Mouse (Mus musculus): ENCODE measurements around the gene Opa1.

Gene Opa1

GRCm38 (mm10) chr16:29579167-29579786 is at the start of gene Opa1:
Gene Opa1, plus strand, starts transcription at chr16:29579334.
- peak; percentile 82 for DNase-seq (ENCODE audit: extremely low spot score, low read depth, low spot score)

DNA sequence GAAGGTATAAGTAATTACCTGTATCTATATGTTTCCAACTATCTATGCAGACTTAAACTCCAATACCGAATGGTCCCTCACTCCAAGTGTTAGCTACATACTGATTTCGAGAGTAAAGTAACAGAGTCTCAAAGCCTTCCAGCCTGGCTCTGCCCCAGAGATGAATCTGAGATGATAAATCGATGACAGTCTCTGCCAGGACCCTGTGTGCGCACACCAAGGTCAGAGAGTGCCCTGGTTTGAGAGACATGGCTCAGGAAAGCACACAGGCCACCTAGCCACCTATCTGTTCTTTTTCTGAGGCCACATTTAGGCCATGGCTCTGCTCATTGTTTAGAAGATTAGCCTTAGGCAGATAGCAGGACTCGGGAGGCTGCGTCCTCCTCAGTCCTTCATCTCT is 45.5 kb upstream of the Opa1 start:
- DNase-seq (ENCODE audit: extremely low spot score, low read depth, low spot score) = no peak

GRCm38 (mm10) chr16:29535866-29536265 is 43.3 kb upstream of the Opa1 start:
- DNase-seq (ENCODE audit: extremely low spot score, low read depth, low spot score) = no peak

DNA sequence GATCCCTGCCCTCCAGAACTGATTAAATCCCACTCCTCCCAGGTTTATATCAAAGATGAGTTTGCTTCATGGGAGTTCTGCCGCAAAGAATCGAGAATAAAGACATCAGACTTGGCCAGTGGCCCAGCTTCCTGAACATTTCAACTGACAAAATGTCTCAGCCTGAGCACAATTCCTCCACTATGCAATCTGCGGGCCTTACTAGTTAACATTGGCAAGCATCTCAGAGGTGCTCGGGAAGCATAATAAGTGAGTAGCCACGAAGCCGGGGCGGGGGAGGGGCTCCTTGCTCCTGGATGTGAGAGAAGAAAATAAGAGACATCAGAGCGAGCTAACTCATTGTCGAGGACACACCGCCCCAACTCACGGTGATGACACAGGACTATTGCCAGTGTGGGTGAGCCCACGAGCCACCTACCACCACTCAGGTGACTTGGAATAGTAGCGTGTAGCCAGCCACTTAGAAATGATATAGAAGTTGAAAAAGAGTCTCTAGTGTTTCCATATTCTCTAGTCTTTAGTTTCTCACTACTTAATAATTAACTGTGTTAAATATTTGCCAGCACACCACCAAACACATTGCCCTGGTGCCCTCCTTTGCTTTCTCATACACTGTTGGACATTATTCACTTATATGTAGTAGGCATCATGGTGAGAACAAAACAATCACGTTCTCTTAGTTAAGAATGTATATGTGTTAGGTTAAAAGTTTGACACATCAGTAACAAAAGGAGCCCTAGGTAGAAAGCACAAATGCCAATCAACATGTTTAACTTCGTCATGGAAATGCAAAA is 42.5 kb upstream of the Opa1 start:
- no peak for DNase-seq (ENCODE audit: extremely low spot score, low read depth, low spot score)

DNA sequence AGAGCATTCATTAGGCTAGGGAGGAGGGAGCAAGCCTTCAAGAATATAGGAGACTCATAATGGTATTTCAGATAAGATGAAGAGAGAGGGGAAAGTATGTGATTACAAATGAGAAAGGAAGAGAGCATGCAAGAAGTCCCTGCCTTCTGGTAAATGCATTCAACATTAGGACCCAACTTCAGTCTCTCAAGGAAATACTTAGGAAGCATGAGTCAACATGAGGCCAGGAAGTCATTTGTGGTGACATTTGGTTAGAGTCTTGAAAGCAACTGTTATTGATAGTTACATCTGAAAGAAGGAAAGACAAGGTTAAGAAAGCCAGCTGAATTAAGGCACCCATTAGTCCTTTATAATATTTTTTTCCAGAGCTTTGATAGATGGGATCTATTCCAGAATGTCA is 39.2 kb upstream of the Opa1 start:
- DNase-seq (ENCODE audit: extremely low spot score, low read depth, low spot score) = no peak

GRCm38 (mm10) chr16:29541261-29541683 is 37.9 kb upstream of the Opa1 start:
- no peak for DNase-seq (ENCODE audit: extremely low spot score, low read depth, low spot score)

GRCm38 (mm10) chr16:29544829-29545228 is 34.3 kb upstream of the Opa1 start, which contains the start of gene Atp13a4:
Gene Atp13a4, minus strand, starts transcription at chr16:29544864.
- no peak for DNase-seq (ENCODE audit: extremely low spot score, low read depth, low spot score)

DNA sequence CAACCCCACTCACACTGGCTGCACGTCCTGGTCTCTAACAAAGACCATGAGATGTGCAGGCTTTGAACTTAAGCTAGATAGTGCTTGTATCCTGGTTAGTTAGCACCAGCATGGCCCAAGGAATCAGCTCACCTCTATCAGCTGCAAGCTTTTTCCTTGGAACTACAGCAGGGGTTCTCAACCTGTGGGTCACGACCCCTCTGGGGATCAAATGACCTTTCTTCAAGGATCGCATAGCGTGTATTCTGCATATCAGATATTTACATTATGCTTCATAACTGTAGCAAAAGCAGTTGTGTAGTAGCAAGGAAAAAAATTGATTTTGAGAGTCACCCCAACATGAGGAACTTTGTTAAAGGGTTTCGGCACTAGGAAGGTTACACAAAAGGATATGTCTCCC is 19.5 kb upstream of the Opa1 start:
- no peak for DNase-seq (ENCODE audit: extremely low spot score, low read depth, low spot score)

DNA sequence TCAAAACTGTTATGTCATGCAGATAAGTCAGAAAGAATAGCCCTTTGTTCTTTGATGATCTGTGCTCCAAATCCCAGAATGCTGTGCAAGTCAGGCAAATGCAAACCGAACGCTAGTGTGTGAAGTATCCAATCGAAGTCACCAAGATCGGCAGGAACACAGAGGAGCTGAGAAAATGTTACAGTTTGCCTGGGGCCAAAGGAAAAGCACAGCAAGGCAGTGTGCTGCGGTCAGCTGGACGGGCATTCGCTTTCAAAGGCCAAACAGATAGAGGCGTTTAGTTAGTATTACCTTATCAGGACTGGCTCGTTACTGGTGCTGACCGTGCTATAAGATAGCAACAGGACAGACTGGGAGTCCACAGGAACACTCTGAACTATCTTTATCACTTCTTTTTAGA is 18.7 kb upstream of the Opa1 start:
- DNase-seq (ENCODE audit: extremely low spot score, low read depth, low spot score) = no peak

- no peak for DNase-seq (ENCODE audit: extremely low spot score, low read depth, low spot score)
Observed at GRCm38 (mm10) chr16:29560869-29561268, 18.3 kb upstream of the Opa1 start.

DNA sequence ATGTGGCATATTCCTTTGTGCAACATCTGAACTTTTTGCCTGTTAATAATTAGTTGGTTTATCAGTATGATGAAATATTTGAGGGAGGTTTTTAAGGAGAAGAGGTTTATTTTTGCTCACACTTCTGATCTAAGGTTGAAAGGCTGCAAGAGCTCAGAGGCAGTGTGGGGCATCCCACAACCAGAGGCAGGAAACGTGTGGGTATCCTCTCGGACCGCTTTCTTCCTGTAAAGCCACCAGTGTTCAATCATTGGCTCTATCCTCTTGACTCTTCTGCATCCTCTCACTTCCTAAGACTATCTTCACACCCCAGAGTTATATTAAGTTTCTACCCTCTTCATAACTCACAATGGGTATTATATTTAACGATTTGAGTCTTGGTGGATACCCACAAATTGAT is 5.1 kb upstream of the Opa1 start:
- DNase-seq (ENCODE audit: extremely low spot score, low read depth, low spot score) = no peak

- no peak for DNase-seq (ENCODE audit: extremely low spot score, low read depth, low spot score)
Observed at GRCm38 (mm10) chr16:29575620-29576019, 3.5 kb upstream of the Opa1 start.

GRCm38 (mm10) chr16:29579787-29580176 is 648 bp downstream of the Opa1 start:
- no peak for DNase-seq (ENCODE audit: extremely low spot score, low read depth, low spot score)

- no peak for DNase-seq (ENCODE audit: extremely low spot score, low read depth, low spot score)
Observed at GRCm38 (mm10) chr16:29592171-29592570, 13.0 kb downstream of the Opa1 start.

DNA sequence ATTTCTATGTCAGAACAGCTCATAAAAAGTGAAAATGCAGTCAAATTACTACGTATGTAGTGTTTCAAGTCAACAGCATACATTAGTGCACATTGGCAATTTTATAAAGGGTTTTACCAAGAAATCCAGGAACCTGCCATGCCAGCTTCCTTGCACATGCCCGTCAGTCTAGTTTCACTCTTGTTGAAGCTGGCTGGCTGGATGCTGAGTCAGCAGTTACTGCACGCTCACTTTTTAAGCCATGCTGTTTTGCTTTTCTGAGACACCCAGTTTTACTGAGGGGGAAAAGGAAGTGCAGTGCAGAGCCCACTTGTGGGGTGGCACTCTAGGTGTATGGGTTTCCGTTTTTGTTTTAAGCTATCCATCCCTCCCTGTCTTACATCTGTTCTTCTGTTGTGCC is 18.0 kb downstream of the Opa1 start:
- DNase-seq (ENCODE audit: extremely low spot score, low read depth, low spot score) = no peak

DNA sequence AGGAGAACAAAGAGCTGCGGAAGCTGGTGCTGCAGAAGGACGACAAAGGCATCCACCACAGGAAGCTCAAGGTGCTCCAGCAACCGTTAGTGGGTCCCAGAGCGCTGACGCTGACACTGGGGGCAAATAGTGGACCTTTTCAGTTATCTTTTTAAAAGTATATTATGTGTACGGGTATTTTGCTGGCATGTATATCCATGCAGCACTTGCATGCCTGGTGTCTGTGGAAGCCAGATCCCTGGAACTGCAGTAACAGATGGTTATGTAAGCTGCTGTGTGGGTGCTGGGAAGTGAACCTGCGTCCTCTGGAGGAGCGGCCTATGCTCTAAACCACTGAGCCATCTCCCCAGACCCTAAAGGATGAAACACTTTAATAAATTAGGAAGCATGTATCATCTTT is 26.4 kb downstream of the Opa1 start:
- no peak for DNase-seq (ENCODE audit: extremely low spot score, low read depth, low spot score)

GRCm38 (mm10) chr16:29607131-29607530 is 28.0 kb downstream of the Opa1 start:
- no peak for DNase-seq (ENCODE audit: extremely low spot score, low read depth, low spot score)

DNA sequence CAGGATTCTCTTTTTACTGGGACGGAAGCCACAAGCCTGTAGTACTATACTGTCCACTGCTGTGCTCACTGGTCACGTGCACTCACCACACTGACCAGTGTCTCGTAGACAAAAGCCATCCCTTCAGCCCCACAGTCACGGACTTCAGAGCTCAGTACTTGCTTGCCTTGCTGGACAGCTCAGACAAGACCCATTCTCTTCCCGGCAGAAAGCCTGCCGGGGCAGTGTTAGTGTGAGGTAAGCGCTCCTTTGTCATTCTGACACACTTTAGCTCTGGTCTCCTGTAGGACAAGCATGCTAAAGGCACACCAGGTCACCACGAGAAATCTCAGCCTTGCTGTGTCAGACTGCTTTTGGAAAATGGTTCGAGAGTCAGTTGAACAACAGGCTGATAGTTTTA is 35.6 kb downstream of the Opa1 start:
- no peak for DNase-seq (ENCODE audit: extremely low spot score, low read depth, low spot score)

GRCm38 (mm10) chr16:29629053-29629452 is 49.9 kb downstream of the Opa1 start:
- DNase-seq (ENCODE audit: extremely low spot score, low read depth, low spot score) = peak; percentile 39

GRCm38 (mm10) chr16:29635780-29636179 is 56.6 kb downstream of the Opa1 start:
- no peak for DNase-seq (ENCODE audit: extremely low spot score, low read depth, low spot score)

GRCm38 (mm10) chr16:29642376-29642775 is 63.2 kb downstream of the Opa1 start:
- DNase-seq (ENCODE audit: extremely low spot score, low read depth, low spot score) = no peak

GRCm38 (mm10) chr16:29644871-29645270 is 65.7 kb downstream of the Opa1 start:
- DNase-seq (ENCODE audit: extremely low spot score, low read depth, low spot score) = no peak

GRCm38 (mm10) chr16:29646202-29646601 is 67.1 kb downstream of the Opa1 start:
- DNase-seq (ENCODE audit: extremely low spot score, low read depth, low spot score) = no peak

Data from hindlimb bud, embryonic 11.5 days (tissue).